ENCODE assay signal across 18 mouse cellular contexts in the genomic region with DNA sequence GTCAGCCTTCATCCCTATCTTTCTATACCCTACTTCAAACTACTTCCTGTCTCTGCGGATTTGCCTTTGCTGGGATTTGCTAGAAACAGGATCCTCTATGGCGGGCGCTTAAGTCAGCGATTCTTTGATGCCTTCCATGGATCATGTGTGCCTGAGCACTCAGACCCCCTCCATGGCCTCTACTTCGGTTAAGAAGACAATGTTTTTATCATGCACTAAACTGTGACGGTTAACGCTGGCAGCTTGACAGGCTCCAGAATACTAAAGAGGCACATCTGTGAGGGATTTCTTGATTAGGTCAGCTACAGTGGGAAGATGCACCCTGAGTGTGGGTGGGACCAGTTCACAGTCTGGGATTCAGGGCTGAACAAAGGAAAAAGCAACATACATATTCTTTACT.
"Had no signal": no experiment of that assay in that cellular context is flagged by ENCODE, and none has a peak within 500 bp of the region (broad histone marks: within the 10 kb centered on the region; RNA-seq: fewer than 3 reads in every experiment).

No protein-coding gene starts in this region.

- H3K9me3 ChIP-seq: liver, embryonic 13.5 days; liver, embryonic 15.5 days; lung, embryonic 15.5 days; midbrain, embryonic 12.5 days; neural tube, embryonic 12.5 days; stomach, embryonic 15.5 days had no signal

- H3K4me1 ChIP-seq: liver, embryonic 13.5 days; liver, embryonic 15.5 days; lung, embryonic 15.5 days; megakaryocyte, embryonic 14.5 days; midbrain, embryonic 12.5 days; neural tube, embryonic 12.5 days; stomach, embryonic 15.5 days had no signal

- H3K4me2 ChIP-seq: liver, embryonic 13.5 days; liver, embryonic 15.5 days; lung, embryonic 15.5 days; midbrain, embryonic 12.5 days; neural tube, embryonic 12.5 days; stomach, embryonic 15.5 days had no signal

- DNase-seq: liver, embryonic 13.5 days; liver, postnatal 0 days; lung, postnatal 14 days; lung, postnatal 36 days; right cerebral cortex, postnatal 14 days; thymus, adult 2 months; thymus, postnatal 25 days; thymus, postnatal 4 days had no signal

- H3K9ac ChIP-seq: liver, embryonic 13.5 days; liver, embryonic 15.5 days; liver, postnatal 0 days; lung, embryonic 15.5 days; midbrain, embryonic 12.5 days; neural tube, embryonic 12.5 days; stomach, embryonic 15.5 days had no signal

- H3K27ac ChIP-seq: liver, embryonic 13.5 days; liver, embryonic 15.5 days; lung, embryonic 15.5 days; macrophage; midbrain, embryonic 12.5 days; neural tube, embryonic 12.5 days; stomach, embryonic 15.5 days; stomach, postnatal 0 days had no signal

- H3K27me3 ChIP-seq: liver, embryonic 13.5 days; liver, embryonic 15.5 days; lung, embryonic 15.5 days; megakaryocyte, embryonic 14.5 days; midbrain, embryonic 12.5 days; neural tube, embryonic 12.5 days; stomach, embryonic 15.5 days had no signal

- H3K36me3 ChIP-seq: liver, embryonic 13.5 days; liver, embryonic 15.5 days; lung, embryonic 15.5 days; midbrain, embryonic 12.5 days; neural tube, embryonic 12.5 days; stomach, embryonic 15.5 days had no signal

- ATAC-seq: liver, postnatal 0 days; lung, postnatal 0 days; midbrain, embryonic 16.5 days had no signal

- H3K4me3 ChIP-seq: liver, embryonic 13.5 days; liver, embryonic 15.5 days; lung, embryonic 15.5 days; megakaryocyte, embryonic 14.5 days; midbrain, embryonic 12.5 days; neural tube, embryonic 12.5 days; stomach, embryonic 15.5 days had no signal
